Mouse (Mus musculus) ovary, adult 18-20 months (tissue): ENCODE data around the gene 1700123O20Rik.

Experiments used
- DNase-seq: peaks from one replicate; pipeline ENCODE4 v3.0.0; 2022; ENCODE audit warnings: low spot score, mixed read lengths

Gene 1700123O20Rik

DNA sequence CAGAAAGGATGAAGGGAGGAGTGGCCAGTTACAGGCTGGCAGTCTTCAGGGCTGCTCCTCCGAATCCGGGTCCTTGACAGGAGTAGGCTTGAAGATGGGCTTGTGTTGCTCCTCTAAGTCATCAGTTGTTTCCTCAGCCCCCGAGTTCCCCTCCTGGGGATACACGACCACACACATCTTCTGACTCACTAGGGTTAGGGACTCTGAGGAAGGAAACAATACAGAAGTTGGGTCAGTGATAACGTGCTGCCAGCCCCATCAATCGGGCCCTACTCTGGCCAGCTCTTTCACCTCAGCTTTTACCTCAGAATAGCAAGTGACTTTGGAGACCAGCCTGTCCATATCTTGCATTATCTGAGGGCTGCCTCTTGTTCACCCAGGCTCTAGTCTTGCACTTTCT, 38.0 kb downstream of the 1700123O20Rik start:
- DNase-seq = no peak

DNA sequence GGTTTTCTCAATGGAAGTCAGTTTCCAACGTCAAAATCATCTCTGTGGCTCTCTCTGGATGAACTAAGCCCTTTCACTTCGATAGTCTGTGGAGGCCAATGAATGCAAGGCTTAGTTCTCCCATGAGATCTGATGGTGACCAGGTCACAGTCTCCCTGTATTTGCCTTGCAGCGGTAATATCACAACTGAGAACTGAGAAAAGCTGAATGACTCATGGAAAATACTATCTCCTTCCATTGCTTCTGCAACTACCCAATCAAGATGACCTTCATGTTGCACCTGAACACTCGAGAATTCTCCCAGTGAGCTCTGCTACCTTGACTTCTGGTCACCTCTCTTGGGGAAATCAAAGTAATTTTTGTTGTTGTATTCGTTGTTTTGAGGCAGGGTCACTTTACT, 41.5 kb downstream of the 1700123O20Rik start:
- no peak for DNase-seq

DNA sequence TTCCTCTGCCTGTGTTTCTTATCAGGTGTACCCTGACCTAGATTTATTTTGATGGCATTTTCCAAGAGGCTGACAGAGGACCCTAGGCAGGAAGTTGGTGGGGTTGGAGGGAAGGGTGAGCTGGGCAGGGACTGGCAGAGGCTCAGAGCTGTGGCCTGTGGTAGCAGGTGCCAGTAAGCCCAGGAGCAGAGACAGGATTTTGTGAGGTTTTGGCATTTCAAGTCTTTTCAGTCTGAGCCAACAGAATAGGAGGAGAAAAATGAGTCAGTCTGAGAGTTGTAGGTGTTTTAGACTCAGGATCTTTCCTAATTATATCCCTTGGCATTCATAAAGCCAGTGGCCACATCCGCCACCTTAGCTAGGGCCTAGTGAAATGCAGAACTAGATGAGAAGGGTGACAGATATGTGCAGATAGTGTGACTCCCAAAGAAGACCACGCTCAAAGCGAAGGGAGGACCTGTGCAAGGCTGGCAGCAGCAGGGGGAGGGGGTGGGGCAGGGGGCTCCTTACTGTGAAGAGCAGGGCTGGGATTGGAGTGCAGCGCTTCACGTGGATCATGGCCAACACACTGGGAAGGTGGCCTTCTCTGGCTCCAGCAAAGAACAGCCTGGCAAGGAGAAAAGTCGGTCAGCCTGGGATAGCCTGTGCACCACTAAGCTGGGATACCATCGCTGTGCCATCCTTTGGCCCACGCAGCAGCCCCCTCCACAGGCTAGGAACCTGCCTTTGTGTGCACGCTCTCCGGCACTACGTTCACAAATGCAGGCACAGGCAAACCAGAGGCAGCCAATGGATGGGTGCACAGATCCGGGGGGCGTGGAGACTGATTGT, 43.0 kb downstream of the 1700123O20Rik start:
- no peak for DNase-seq

GRCm38 (mm10) chr14:54730305-54730704, 44.3 kb downstream of the 1700123O20Rik start:
- no peak for DNase-seq

DNA sequence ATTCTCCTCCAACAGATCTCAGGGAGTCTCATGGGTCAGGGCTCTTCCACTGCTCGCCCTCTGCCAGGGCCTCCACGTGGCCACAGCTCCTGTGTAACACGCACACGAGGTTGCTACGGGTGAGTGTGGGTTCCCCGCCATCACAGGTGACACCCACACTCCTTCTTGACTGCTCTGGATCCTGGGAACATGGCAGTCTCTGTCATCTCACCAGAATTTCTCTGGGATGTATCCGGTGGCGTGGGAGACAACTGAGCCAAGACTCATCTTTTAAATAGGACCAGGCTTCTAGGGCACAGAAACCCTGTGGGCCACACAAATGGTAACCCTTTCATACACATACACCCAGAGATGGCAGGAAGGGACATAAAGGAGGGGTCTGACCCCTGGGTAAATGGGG, 46.2 kb downstream of the 1700123O20Rik start:
- DNase-seq = no peak

- no peak for DNase-seq
Measured at GRCm38 (mm10) chr14:54734004-54734403, 48.0 kb downstream of the 1700123O20Rik start.

GRCm38 (mm10) chr14:54735221-54735620, 49.2 kb downstream of the 1700123O20Rik start:
- no peak for DNase-seq

DNA sequence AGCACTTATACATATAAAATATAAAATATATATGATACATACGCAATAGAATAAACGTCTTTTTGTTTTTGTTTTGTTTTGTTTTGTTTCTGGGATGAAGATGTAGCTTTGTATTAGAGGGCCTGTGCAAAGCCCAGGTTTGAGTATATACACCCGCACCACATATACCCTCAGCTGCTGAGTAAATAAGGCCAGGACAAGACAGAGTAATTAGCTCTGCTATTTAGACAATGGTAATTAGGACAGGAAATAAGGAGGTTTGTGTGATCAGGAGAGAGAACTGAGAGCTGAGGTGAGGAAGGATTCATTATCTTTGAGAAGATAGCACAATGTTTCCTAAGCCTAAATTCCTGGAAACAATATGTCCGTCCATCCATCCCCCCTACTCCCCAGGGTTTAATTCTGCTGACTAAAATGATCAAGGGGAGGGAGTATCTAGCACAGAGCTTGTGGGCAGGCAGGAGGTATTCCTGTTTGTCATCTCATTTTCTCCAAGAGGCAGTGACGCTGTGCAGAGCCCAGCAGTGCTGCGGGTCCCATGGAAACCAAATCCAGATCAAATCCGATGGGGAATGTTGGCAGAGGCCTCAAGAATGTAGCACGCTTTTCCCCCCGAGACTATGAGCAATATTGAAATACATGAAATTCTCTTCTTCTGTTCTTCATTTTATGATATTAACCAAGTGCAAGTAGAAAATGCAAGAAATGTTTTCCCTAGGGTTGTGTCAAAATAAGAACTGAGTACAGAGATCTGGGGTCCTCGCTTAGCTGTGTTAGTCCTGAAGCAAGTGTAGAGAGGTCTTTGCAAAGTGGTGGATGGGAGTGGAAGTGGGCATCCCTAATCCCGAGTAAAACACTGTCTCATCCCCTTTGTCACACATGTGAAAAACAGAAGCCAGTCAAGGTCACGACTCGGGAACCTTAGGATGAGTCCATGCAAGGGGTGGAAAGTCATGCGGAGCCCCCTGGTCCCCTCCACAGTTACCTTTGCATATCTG, 50.8 kb downstream of the 1700123O20Rik start:
- no peak for DNase-seq

DNA sequence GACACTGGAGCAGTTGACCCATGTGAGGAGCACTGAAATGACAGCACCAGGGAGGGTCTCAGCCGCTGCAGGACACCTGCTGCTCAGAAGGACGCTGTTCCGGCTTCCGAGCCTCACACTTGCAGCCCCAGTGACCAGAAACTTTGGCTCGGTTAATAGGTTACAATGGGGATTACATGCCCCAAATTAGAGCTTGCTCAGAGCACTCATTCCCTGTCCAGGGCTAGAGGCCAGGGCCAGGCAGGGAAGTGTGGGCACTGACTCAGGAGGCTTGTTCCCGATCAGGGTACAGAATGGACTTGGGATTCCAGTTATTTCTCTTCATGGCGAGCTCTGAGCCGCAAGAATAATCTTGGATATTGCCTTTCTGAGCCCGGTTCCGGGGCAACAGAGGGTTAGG, 51.6 kb downstream of the 1700123O20Rik start:
- no peak for DNase-seq
